Mouse (Mus musculus) lung, postnatal 0 days (tissue): ENCODE data around the gene Plpp7. TPM values are rescaled to one million over a fixed set of nuclear protein-coding genes. Genes with fewer than 3 reads are reported as not detected.

ENCODE experiments used
- ATAC-seq: fragments of 200-750 bp; cut with Nextera tagmentation; 2 replicates; pipeline ENCODE4 v1.8.0; 2017; ENCODE audit warnings: moderate library complexity
- DNase-seq: peaks from one replicate; pipeline ENCODE4 v3.0.0-alpha.2; 2016; ENCODE audit warnings: low spot score
- H3K27ac ChIP-seq: fragments of 300-500 bp; sonication (generic); 2 replicates; pipeline ENCODE4 v1.5.1; 2014; ENCODE audit warnings: antibody characterized with exemption, mild to moderate bottlenecking, low read length, mixed read lengths
- H3K27me3 ChIP-seq: fragments of 300-500 bp; sonication (generic); replicated peaks from 2 replicates; pipeline ENCODE4 v1.6.1; 2014; ENCODE audit warnings: low read length, mixed read lengths; ENCODE audit not compliant: insufficient read depth
- H3K36me3 ChIP-seq: fragments of 300-500 bp; sonication (generic); 2 replicates; pipeline ENCODE4 v1.6.1; 2014; ENCODE audit warnings: low read length, mixed read lengths; ENCODE audit not compliant: insufficient read depth
- H3K4me1 ChIP-seq: fragments of 300-500 bp; sonication (generic); 2 replicates; pipeline ENCODE4 v1.6.1; 2014; ENCODE audit warnings: antibody characterized with exemption, low read depth, low read length, mixed read lengths; ENCODE audit not compliant: insufficient read depth
- H3K4me2 ChIP-seq: fragments of 300-500 bp; sonication (generic); replicated peaks from 2 replicates; pipeline ENCODE4 v1.6.1; 2014; ENCODE audit warnings: low read depth, mild to moderate bottlenecking, low read length, moderate library complexity, mixed read lengths
- H3K4me3 ChIP-seq: fragments of 300-500 bp; sonication (generic); 2 replicates; pipeline ENCODE4 v1.5.1; 2014; ENCODE audit warnings: low read depth, low read length
- H3K9ac ChIP-seq: fragments of 300-500 bp; sonication (generic); replicated peaks from 2 replicates; pipeline ENCODE4 v1.6.1; 2014; ENCODE audit warnings: low read depth, mild to moderate bottlenecking
- H3K9me3 ChIP-seq: fragments of 300-500 bp; sonication (generic); 2 replicates; pipeline ENCODE4 v1.6.1; 2016; ENCODE audit warnings: low read length, mixed read lengths
- CTCF ChIP-seq: IDR thresholded peaks from 2 replicates; pipeline ENCODE4 v1.5.1; 2016; ENCODE audit warnings: antibody characterized with exemption, mild to moderate bottlenecking
- EP300 ChIP-seq: IDR thresholded peaks from 2 replicates; pipeline ENCODE4 v1.6.1; 2016; ENCODE audit warnings: antibody characterized with exemption, mild to moderate bottlenecking, control low read depth
- WGBS: fragments of 180-500 bp; shearing (Covaris S2); extraction: QIAGEN DNeasy Blood & Tissue Kit; methylation state at CpG from one replicate; pipeline ENCODE4 v1.1.7; 2014; 5-methylcytosine and 5-hydroxymethylcytosine counted together
- polyA plus RNA-seq: library from polyadenylated mRNA; unstranded; fragments of >200 nt; fragmentation: Nextera tagmentation; extraction: Ambion mirVana; gene quantifications from 2 replicates; pipeline ENCODE4 v1.2.1, GENCODE M21; 2015

Gene Plpp7
- polyA plus RNA-seq, 1 experiment from 2014 or later: 2.4 TPM

DNA sequence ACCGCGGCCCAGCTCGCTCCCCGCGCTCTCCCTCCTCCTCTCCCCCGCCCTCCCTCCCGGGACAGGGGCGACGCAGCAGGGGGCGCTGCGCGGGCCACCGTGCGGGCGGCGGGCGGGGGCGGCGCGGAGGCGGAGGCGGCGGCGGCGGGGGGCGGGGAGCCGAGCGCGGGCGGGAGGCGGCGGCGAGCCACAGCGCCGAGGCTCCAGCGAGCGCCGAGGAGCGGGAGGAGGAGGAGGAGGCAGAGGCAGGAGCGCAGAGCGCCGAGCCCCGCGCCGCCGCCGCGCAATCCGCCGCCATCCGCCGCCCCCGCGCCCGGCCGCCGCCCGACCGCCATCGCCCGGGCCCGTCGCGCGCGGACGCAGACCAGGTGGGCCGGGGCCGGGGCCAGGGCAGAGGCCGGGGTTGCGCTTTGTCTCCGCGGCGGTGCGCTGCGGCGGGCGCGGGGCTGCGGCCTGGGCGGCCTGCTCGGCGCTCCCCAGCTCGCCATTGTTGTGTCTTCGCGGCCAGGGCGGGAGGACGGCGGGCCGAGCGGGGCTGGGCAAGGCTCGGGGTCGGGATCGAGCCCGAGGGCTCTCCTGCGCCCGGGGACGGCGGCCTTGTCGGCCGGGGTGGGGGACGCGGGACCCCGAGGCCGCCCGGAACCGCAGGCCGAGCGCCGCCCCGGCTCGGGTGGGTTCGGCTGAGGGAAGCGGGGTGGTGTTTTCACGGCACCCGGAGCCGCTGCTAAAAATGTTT is 55.8 kb downstream of the Plpp7 start, which contains the start of gene Prrc2b:
TSS of gene Prrc2b (plus strand) at position 159 of the 736 bp plus-strand sequence.
- Histone ChIP-seq H3K4me1 (peaks cover 22% of the 10 kb centered on the region), H3K9me3 (no peaks in the 10 kb centered on the region), H3K27me3 (no peaks in the 10 kb centered on the region), H3K36me3 (no peaks in the 10 kb centered on the region), H3K9ac (peak within 1 kb of the TSS; percentile 95), H3K4me3 (peak within 1 kb of the TSS; percentile 92), H3K27ac (peak within 1 kb of the TSS; percentile 99), H3K4me2 (peak within 1 kb of the TSS; percentile 79)
- ATAC-seq (peak; percentile 76), DNase-seq (peak; percentile 79)
- TF ChIP-seq CTCF (peak; percentile 55), EP300 (no peak)
- WGBS: under 1% methylated on average over 41 of the region's 117 CpGs

DNA sequence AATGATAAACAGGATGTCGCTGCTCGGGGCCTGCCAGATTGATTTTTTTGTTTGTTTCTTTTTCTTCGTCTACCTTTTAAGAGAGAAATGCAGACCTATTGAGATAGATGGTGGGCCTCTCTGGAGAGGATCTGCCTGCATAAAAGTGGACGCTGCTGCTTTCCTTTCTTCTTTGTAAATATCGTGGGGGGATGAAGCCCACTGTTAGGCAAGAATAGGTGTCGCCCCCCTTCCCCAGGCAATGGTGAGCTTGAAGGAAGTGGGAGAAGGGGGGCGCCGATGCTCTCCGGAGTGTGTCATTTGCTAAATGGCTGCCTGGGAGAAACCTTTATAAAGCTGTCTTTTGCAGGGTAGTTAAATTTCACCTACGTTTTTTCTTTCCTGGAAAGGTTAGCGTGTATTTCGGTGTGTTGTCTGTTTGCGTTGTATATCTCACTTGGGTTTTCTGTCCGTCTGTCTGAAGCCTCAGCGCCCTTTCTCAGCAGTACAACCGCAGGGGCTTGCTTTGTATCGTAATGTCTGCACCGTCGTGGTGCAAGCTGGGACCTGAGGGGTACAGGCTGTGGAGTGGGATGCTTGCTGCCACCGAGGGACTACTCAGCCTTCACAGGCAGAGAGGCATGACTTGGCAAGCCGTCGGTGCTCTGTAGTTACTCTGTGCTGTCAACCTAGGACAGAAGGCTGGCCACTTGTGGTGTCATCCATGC is 56.5 kb downstream of the Plpp7 start:
- H3K9me3 ChIP-seq: no peaks in the 10 kb centered on the region
- WGBS: 0% methylated on average over 22 of the region's 22 CpGs
- peaks cover 29% of the 10 kb centered on the region for H3K4me1 ChIP-seq
- H3K4me2 ChIP-seq: peak overlapping the region; percentile 79
- H3K36me3 ChIP-seq: no peaks in the 10 kb centered on the region
- ATAC-seq (no peak), DNase-seq (peak; percentile 68)
- H3K27me3 ChIP-seq: no peaks in the 10 kb centered on the region
- H3K9ac ChIP-seq: peak overlapping the region; percentile 95
- peak overlapping the region; percentile 92 for H3K4me3 ChIP-seq
- H3K27ac ChIP-seq: peak overlapping the region; percentile 99
- no peak for TF ChIP-seq EP300
- no peak for TF ChIP-seq CTCF

DNA sequence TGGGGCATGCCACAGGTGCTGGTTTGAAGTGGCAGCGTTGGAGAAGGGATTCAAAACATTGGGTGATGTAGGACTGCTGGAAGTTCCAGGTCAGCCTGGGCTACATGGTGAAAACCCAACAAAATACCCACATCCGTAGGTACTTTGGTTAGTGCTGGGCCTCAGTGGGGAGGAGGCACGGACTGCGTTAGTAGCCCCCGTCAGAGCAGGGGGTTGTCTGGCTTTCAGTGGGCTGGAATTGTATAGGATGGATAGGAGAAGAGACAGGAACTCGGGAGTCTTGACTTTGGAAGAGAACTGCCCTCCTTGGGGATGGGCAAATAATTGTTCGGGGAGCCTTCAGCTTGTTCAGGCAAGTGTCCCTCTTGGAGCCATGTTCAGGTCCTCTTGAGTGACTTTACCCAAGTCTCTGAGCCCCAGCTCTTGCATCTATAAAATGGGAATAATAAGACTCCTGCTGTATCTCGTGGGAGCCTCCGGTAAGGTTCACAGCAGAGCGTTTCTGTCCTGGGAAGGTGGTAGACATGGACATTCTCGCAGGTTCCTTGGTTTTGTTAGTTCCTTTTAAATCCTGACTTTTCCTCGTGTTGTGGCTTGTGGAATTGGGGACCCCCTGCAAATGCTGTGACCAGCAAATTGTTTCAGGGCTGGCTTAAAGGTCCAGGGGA is 57.2 kb downstream of the Plpp7 start:
- WGBS: 6% methylated on average over 12 of the region's 12 CpGs
- Histone ChIP-seq H3K9me3 (no peaks in the 10 kb centered on the region), H3K4me3 (peak overlapping the region; percentile 92), H3K9ac (peak overlapping the region; percentile 95), H3K4me1 (peaks cover 34% of the 10 kb centered on the region), H3K27me3 (no peaks in the 10 kb centered on the region), H3K27ac (peak overlapping the region; percentile 99), H3K36me3 (no peaks in the 10 kb centered on the region), H3K4me2 (peak overlapping the region; percentile 79)
- DNase-seq (no peak), ATAC-seq (no peak)
- TF ChIP-seq CTCF (no peak), EP300 (no peak)

DNA sequence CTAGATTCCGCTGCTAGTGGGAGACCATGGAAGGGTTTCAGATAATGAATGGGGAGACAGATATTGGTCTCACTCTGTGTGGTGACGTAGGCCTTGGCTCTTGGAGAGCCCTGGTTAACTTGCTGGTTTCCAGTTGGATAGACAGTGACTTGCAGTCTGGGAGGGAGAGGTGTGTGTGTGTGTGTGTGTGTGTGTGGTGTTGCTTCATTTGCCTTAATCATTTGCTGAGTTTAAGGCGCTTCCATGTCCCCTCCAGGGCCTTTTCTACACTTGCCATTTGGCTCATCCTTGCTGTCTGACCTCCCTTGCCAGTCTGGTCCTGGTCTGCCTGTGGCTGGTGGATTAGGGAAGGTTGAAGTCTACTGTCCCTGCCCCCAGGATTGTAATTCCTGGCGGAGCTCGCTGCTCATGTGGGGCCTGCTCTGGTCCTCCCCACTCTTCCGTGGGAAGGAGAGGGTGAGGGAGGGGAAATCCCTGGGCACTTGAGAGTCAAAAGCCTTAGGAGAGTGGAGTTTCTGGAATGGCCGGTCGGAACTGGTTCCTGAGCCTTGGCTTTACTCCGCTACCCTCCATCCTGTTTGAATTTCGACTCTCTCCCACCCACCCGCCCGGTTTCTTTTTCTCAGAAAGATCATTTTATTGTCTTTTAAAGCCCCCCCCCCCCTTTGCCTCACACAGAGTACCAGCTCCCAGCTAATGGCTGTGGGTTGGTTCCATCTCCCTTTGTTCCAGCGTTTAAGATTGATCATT is 57.9 kb downstream of the Plpp7 start:
- H3K9me3 ChIP-seq: no peaks in the 10 kb centered on the region
- TF ChIP-seq CTCF (no peak), EP300 (no peak)
- peak overlapping the region; percentile 92 for H3K4me3 ChIP-seq
- H3K4me1 ChIP-seq: peaks cover 39% of the 10 kb centered on the region
- no peaks in the 10 kb centered on the region for H3K36me3 ChIP-seq
- no peaks in the 10 kb centered on the region for H3K27me3 ChIP-seq
- H3K27ac ChIP-seq: peak overlapping the region; percentile 99
- 4% methylated on average over 12 of the region's 13 CpGs for WGBS
- peak overlapping the region; percentile 79 for H3K4me2 ChIP-seq
- H3K9ac ChIP-seq: peak overlapping the region; percentile 95; the same call in 1 of the 2 replicates
- DNase-seq: peak; percentile 91
- peak; percentile 55 for ATAC-seq

DNA sequence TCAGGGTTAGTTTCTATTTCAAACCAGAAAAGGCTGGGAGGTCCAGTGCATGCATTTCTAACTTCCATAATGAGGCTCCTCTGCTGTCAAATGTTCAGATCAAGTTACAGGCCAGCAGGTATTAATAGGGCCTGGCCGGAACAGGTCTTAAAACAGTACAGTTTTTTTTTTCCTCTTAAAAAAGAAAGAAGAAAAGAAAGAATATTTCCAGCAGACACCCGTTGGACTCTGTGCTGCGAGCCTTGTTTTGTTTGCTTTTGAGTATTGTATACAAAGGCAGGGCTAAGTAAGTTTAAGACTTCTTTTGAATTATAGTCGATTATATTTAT is 58.4 kb downstream of the Plpp7 start:
- DNase-seq (no peak), ATAC-seq (no peak)
- peak overlapping the region; percentile 99 for H3K27ac ChIP-seq
- H3K4me3 ChIP-seq: peak overlapping the region; percentile 92
- no peak overlapping the region; the same call in 1 of the 2 replicates for H3K9ac ChIP-seq
- H3K9me3 ChIP-seq: no peaks in the 10 kb centered on the region
- H3K4me1 ChIP-seq: peaks cover 44% of the 10 kb centered on the region
- H3K4me2 ChIP-seq: peak overlapping the region; percentile 79
- no peaks in the 10 kb centered on the region for H3K36me3 ChIP-seq
- H3K27me3 ChIP-seq: no peaks in the 10 kb centered on the region
- TF ChIP-seq CTCF (no peak), EP300 (no peak)
- WGBS: 13% methylated on average over 4 of the region's 4 CpGs
